Mouse (Mus musculus) fat pad, adult 2 months (tissue): Measurements from ENCODE around the gene Galnt3.

Experiments
- DNase-seq: peaks from one replicate; pipeline ENCODE4 v3.0.0-alpha.2; 2011; ENCODE audit warnings: low read depth, low spot score; ENCODE audit errors: extremely low read depth

Galnt3 gene

DNA sequence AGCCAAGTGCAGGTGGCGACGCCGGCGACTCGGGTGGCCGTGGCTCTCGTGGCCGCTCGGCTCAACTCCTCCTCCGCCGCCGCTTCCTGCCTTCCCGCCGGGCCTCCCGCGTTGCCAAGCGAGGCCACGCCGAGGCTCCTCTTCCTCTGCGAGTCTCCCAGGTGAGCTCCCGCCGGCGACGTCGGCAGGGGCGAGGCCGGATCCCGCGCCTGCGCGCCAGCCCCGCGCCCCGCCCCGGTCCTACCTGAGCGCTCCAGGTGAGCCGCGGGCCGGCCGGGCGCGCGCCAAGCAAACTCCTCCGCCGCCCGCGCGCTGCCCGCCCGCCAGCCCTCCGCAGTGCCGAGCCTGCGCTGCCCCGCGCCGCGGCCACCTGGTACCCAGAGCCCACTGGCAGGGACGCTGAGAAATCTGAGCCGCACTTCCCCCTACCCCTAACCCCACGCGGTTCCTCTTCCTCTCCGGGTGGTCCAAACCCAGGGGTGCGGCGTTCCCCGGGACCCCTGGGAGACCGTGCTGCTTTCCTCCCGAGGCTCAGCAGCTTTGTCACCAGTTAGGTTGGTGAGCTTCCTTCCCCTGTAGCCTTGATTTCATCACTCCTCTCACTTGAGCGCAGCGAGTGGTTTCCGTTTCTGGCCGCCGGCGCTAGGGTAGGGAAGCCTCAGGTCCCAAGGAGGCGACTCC is at the start of gene Galnt3:
Gene Galnt3, minus strand, starts transcription at position 404 of the 681 bp plus-strand sequence.
- DNase-seq, result no peak

DNA sequence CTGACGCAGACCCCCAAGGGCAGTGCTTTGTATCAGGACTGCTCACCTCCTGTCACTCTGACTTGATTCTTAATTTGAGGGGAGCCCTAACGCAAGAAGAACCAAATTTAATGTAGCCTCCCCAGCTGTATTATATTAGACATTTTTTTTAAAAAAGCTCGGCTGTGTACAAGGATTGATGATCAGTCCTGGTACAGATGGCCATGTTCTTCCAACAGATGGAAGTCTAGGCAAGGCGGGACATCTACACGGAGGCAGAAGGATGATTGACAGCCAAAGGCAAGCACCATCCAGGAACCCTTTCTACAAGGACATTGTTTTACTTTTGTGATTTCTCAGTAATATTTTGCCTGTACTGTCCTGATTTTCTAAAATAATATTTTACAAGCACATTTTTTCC is 48.3 kb upstream of the Galnt3 start:
- no peak for DNase-seq

DNA sequence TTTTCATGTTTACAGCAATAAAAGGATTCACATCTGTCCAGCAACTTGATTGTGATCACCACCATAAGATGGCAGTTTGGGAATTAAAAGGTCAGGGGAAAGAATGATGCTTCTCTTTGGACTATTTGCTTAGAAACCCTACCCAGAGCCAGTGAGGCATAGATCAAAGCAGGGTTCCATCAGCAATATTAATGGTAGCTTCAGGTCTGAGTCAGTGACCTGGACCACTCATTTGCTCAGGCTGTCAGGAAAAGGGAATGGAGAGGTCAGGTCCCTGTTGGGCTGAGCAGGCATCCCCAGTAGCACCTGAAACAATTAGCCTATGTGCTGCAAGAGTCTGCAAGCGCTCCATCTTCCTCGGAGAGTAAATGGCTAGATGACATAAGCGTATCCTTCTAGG is 46.8 kb upstream of the Galnt3 start:
- no peak for DNase-seq

DNA sequence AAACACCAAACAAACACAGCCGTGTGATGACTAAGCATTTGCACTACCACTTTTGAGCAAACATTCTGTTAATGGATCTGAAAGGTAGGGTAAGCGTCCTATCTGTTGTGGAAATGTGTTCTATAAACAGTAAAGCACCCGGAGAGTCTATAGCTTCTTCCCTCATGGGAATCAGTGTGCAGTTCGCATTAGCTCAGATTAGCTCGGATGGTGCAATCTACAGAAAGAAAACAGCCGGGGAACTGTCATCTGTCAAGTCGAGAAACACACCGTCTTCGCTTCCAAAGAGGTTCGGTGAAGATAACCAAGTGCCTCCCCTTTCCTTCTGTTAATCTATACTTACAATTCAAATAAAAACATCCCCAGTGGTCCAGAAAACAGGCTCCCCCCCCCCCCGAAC is 45.9 kb upstream of the Galnt3 start:
- DNase-seq, result no peak

DNA sequence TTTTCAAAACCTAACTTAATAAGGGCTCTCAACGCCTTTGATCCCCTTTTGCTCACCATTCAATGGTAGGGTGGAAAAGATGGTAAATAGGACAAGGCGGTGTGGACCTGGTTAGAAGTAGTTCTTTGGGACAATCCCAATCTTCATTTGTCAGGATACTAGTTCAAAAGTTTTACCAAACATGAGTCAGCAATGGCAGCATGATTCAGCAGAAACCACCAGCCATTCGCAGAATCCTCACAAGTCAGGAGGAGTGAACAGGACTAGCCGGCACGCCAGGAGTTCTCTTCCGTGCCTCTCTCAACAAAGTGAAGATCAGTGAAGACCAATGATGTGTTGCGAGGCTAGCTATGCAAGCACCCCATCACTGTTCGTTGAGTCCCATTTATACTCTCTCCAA is 40.2 kb upstream of the Galnt3 start:
- no peak for DNase-seq

DNA sequence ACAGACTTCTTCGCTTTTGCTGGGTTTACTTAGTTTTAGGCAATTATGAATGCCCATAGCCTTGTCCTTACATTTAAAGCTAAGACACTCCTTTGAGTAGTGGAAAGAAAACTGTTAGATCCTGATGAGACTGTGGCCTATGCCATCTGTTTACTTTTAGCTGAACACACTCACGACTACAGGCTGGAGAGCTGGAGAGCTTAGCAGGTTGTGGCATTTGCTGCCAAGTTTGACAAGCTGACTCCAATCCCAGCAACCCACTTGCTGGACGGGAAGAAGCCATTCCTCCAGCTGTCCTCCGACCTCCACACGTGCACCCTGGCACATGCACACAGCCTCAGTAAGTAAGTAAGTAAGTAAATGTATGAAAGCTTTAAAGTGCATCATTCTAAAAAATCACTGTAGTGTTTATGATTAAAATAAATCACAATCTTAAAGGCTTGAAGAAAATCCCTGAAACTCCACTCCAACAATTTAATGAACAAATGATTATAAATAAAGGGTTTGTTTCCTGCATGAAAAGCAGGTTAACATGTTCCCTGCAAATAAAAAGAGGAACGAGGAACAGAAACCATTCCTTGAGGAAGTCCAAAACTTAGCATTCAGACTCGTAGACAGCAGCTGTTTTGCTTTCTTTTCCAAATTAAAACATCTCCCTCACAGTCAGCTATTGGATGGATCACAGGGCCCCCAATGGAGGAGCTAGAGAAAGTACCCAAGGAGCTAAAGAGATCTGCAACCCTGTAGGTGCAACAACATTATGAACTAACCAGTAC is 33.5 kb upstream of the Galnt3 start:
- DNase-seq, result no peak

DNA sequence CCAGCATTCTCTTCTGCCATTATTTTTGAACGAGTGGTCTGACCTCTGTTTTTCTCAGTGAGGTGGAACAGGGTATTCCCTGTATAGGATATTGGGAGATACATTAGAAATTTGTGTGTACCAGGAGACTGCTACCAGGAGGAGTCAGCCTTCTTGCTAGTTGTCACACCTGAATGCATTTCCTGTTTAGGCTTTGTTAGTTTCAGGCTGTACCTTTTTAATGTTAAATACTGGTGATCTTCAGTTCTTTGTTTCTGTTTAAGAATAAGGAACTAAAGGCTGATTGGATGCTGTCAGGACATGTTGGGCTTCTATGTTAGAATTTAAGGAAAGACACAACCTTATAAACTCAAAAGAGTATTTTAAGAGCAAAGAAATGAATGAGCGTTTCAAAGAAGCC is 26.6 kb upstream of the Galnt3 start:
- DNase-seq, result no peak

DNA sequence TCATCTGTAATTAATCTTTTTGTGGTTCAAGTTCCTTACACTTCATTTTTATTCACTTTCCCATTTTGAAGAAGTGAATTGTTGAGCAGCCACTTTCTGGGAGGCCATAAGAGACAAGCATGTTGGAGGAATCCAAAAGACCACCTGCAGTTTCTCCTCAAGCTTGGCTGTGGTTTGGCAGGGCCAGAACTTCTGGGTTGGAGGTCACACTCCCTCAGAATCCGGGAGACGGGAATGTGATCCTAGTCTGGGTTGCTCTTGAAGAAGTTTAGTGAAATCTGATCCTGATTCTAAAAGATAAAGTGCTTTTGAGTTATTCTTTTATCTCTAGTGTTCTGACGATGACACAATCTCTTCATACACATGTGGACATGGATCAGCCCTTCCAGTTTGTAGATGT is 25.7 kb upstream of the Galnt3 start:
- no peak for DNase-seq

DNA sequence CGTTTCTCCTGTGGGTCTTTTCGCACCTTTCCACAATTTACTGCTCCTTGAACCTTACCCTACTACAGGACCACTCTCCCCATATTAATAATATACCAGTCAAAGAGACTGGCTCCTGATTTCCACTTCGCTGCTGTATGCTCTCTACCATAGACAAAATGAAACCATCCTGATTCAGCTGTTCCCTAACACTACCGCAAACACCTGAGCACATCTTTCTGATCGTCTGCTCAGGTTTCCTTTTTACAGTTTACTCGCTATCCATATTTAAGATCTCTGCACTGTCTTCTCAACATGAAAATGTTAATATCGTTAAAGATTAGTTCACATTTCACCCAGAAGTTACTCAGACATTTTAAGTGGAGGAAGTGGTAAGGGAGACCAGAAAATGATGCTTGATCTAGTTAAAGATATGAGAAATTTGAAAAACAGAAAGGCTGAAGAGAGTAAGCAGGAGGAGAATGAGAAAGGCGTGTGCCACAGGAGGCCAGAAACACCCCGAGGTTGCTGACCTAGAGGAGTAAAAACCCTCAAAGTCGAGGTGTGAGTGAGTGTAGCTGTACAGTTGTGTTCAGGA is 23.9 kb upstream of the Galnt3 start:
- no peak for DNase-seq

DNA sequence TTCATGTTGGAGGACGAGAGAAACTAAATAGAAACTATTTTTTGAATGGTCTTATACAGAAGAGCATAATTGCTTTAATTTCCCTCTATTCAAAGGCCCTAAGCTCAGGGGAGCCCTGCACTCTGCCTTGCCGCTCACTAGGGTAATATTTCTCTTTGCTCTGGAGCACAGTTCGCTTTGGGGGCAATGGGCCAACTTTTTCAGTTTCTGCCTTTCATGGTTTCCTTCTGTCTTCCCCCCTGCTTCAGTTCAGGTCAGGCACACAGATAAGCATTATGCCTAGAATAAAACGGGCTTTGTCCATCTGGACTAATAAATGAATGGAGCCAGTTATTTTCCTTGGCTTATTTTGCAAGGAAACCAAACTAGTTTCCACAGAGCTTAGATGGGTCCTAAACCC is 21.7 kb upstream of the Galnt3 start:
- no peak for DNase-seq

DNA sequence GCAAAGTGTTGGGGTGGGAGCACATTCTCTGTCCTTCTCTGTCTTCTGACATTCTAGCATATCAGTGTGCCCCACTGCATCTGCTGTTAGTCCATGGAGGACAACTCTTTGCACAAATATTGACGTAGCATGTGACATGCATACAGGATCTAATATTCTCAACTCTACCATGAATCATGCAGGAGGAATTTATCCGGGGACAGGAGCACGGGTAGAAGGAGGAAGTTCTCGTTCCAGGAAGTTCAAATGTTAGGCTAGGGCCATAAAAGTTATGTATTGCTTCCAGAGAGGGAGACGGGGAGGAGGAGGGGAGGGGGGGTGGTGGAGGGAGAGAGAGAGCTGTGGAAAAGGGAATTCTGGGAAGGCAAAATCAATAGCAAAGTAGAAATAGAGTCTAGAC is 20.0 kb upstream of the Galnt3 start:
- no peak for DNase-seq

DNA sequence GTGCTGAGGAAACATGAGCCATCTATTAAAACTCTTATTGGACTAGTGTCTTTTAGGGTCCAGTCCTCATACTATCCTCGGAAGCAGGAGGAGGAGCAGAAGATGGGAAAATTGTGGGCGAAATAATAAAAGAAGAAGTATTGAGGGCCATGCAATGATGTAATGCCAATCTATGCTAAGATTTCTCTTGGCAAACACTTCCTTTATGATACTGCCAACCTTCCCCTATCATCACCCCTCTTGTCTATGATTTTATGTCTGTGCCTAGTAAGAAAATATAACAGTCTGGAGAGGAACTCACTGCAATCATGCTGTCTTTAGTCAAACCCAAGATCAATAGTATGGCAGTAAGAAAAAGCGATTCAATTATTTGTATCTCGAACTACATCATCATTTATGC is 18.5 kb upstream of the Galnt3 start:
- DNase-seq, result no peak

DNA sequence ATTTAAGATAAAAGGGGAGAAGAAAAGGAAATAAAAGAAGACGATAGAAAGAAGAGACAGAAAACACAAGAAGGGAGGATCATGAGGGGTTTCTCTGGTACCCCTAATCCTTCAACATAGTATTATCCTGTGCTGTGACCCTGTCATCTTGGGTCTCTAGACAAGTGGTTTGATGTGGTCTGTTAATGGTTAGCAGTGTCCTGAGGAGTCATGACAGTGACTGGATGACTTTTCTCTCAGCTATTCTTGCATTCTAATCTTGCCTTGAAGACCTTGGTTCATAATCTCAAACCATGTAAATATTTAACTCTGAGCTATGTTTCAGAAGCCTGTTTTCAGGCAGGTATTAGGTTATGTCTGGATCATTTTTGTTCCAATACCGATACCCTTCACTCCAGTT is 17.9 kb upstream of the Galnt3 start:
- DNase-seq, result no peak

DNA sequence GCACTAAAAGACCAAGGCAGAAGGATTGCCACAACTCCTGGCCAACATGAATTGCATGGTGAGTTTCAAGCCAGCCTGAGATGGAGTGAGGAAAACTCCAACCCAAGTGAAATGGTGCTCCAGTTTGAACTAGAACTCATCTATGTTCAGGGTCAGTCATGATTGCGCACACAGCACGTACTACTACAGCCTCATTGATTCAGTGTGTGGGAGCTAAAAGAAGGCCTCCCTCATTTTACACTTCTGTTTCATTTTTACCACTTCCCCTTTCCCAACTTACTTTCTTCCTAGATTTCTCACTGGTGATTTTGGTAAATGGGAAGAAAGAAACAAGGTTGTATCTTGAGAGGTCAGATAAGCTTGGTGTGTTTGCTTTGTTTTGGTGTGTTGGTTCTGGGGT is 17.5 kb upstream of the Galnt3 start:
- DNase-seq, result no peak

DNA sequence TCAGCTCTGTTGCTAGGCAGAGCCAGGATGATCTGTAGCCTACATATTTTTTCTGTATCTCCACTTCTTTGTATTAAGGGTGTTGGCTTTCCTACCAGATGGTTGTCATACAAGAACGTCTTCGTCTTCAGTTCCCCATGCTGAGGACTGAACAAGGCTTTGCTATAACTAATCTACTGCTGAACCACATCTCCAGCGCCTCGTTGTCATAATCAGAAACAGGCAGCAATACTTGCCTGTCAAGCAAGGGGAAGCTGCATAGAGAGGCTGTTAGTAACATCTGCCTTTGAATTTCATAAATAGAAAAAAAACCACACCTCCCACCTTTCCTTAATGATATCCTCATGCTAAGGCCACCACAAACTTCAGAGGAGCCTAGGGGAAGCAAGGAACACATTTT is 15.5 kb upstream of the Galnt3 start:
- no peak for DNase-seq

DNA sequence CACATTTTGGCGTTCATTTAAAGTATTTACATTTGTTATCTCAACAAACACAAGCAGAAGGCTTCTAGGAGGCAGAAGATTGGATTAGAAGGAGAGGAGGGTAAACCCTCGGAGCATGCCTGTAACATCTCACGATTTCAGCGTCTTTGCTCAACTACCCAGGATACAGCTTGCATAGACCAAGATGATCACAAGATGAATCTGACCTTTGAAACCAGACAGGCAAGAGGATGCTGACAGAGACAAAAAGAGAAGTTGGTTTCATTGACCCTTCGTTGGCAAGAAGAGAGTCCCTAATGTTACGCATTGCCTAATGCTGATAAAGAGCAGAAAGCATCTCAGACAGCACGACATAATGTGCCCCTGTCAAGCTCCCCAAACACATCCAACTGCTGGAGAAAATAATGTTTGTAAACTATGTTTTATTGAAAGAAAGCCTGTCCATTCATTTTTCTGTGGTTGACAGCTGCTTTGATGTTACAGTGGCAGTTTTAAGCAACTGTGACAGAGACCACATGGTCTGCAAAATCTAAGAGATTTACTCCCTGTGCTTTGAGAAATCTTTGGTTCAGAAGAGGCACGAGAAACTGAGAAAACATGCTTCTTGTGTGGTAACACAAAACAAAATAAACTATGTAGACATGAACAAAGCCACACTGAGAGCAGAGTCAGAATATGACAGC is 7.2 kb upstream of the Galnt3 start:
- no peak for DNase-seq

DNA sequence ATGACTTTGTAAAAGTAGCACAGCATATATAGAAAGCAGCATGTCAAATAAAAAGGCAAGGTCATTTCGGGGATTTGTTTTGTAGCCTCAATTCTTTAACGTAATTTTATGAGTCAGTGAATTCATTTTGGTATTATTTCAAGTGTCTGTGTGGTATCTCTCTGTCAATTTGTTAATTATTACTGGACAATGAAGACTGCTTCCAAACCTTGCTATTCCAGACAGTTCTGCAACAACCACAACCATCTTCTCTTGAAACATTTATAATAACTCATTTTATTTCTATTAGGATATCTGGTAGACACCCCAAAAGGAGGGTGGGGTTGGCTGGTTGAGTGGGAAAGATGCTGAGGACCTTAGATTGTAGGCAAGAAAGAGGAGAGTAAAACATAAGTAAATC is 4.1 kb upstream of the Galnt3 start:
- DNase-seq, result no peak

DNA sequence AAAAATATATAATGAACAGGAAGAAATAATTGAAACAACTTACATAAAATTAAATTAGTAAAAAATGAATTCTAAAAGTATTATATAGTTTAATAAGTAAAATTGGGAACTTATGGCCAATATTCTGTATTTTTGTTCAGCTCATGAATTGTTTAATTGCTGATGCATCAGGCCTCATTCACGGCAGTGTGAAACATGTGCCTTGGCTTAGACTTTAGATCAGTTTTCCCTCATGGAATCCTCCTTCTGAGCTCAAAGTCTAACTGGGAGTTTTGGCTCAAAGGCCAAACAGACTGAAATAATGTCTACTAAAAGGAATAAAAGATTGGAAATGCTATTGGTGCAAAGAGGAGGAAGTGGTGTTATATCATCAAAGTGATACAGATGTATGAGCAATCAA is 2.7 kb upstream of the Galnt3 start:
- no peak for DNase-seq

DNA sequence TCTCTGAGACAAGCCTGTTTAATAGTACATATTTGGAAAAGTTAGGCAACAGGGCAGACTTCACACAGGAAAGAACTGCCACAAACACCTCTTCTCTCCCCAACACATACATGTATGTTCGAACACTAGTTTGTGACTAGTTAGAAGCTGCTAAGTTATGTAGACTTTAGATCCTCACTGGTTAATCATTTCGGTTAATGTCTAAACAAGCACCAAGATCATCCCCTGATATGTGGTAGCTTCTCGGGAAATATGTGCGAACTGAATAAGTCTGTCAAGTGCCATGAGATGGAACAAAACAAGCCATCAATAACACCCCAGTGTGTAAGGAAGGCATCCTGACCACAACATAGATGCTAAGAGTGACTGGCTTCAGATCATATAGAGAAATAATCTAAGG is 2.1 kb upstream of the Galnt3 start:
- DNase-seq, result no peak

DNA sequence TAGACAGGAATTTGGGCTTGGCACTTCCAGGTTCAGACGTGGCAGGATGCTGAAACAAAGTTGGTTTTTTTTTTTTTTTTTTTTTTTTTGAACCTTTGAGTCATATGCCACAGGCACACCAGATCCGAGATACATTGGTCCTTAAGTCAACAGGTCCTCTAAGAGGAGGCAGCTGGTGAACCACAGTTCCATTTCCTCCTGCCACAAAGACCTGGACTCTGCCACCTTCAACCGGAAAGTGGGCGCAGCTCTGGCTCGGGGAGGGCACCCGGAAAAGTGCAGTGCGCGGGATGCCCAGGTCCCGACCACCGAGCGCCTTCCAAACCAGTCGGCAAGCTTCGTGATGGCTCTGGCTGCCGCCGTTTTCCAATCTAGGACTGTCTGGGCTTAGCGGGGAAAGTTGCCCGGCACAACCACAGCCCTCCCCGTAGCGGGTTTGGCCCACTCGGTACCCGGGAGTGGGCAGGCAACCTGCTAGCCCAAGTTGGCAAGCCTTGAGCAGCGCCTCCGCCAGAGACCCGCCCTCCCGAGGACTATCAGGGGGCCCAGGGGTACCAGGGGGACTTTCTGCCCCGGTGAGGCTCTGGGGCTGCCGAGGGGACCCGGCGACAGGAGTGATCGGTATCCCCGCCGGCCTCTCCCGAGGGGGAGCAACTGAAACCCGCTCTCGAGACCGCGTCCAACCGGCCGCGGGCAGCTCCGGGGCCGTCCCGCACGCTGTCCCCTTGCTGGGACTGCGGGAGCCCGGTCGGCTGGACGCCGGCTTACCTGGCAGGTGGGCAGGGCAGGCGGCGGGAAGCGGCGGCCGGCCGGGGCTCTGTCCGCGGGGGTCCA is 821 bp downstream of the Galnt3 start:
- no peak for DNase-seq

DNA sequence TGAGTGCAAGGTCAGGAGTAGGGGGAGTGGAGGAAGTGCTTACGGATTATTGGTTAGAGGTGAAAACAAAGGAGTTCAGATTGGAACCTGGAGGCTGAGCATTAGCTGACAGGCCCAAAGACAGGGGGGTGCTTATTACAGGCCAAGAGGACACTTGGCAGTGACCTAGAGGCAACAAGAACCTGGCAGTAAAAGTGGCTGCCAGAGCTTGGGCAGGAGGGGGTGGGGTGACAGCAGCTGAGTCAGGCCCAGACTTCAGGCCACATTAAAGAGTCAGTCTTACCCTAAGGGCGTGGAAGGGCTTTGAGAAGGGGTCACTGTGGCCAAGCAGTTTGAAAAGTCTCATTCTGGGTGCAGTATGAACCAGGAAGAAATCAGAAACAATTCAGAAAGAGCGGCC is 7.1 kb downstream of the Galnt3 start:
- no peak for DNase-seq
